Mouse (Mus musculus) hindbrain, postnatal 0 days (tissue): ENCODE measurements at regions not wholly inside any gene's neighbourhood (a gene's known extent, or its start where the extent isn't known, plus 50 kb on each side); places are given as distances from the start of the nearest gene placed in this dataset.
A peak's percentile ranks its signal among the peaks of the same experiment; 100 is the strongest.

ENCODE experiments used
- ATAC-seq: fragments of 200-750 bp; cut with Nextera tagmentation; 2 replicates; pipeline ENCODE4 v1.8.0; 2017; ENCODE audit warnings: mild to moderate bottlenecking, moderate TSS enrichment, moderate library complexity
- DNase-seq: peaks from one replicate; pipeline ENCODE4 v3.0.0-alpha.2; 2015; ENCODE audit warnings: low spot score
- H3K27ac ChIP-seq: fragments of 300-500 bp; sonication (generic); 2 replicates; pipeline ENCODE4 v1.5.1; 2014; ENCODE audit warnings: mild to moderate bottlenecking
- H3K27me3 ChIP-seq: fragments of 300-500 bp; sonication (generic); 2 replicates; pipeline ENCODE4 v1.6.1; 2014; ENCODE audit warnings: low read length, mixed read lengths; ENCODE audit not compliant: insufficient read depth
- H3K36me3 ChIP-seq: fragments of 300-500 bp; sonication (generic); 2 replicates; pipeline ENCODE4 v1.6.1; 2014; ENCODE audit warnings: low read length, mixed read lengths; ENCODE audit not compliant: insufficient read depth
- H3K4me1 ChIP-seq: fragments of 300-500 bp; sonication (generic); 2 replicates; pipeline ENCODE4 v1.6.1; 2014; ENCODE audit warnings: antibody characterized with exemption, low read length, mixed read lengths; ENCODE audit not compliant: insufficient read depth
- H3K4me2 ChIP-seq: fragments of 300-500 bp; sonication (generic); 2 replicates; pipeline ENCODE4 v1.6.1; 2014; ENCODE audit warnings: low read depth, mild to moderate bottlenecking, low read length, moderate library complexity, mixed read lengths
- H3K4me3 ChIP-seq: fragments of 300-500 bp; sonication (generic); 2 replicates; pipeline ENCODE4 v1.5.1; 2014; ENCODE audit warnings: low read length
- H3K9ac ChIP-seq: fragments of 300-500 bp; sonication (generic); replicated peaks from 2 replicates; pipeline ENCODE4 v1.6.1; 2014; ENCODE audit warnings: mild to moderate bottlenecking, low read length, moderate library complexity, mixed read lengths
- H3K9me3 ChIP-seq: fragments of 300-500 bp; sonication (generic); 2 replicates; pipeline ENCODE4 v1.6.1; 2016; ENCODE audit warnings: low read length, mixed read lengths
- CTCF ChIP-seq: IDR thresholded peaks from 2 replicates; pipeline ENCODE4 v1.5.1; 2016; ENCODE audit warnings: antibody characterized with exemption, control low read depth, low read depth
- WGBS: fragments of 180-500 bp; shearing (Covaris S2); extraction: QIAGEN DNeasy Blood & Tissue Kit; methylation state at CpG from one replicate; pipeline ENCODE4 v1.1.7; 2014; 5-methylcytosine and 5-hydroxymethylcytosine counted together

- no peak for TF ChIP-seq CTCF
- 94% methylated on average over 4 of the region's 4 CpGs for WGBS
- no peak overlapping the region for H3K27ac ChIP-seq
- ATAC-seq (no peak), DNase-seq (no peak)
- no peak overlapping the region for H3K9ac ChIP-seq
- H3K4me3 ChIP-seq: no peak overlapping the region
- H3K36me3 ChIP-seq: no peaks in the 10 kb centered on the region
- H3K4me1 ChIP-seq: no peaks in the 10 kb centered on the region
- H3K27me3 ChIP-seq: no peaks in the 10 kb centered on the region
- H3K4me2 ChIP-seq: no peak overlapping the region
- H3K9me3 ChIP-seq: no peaks in the 10 kb centered on the region
Observed at GRCm38 (mm10) chr2:117913846-117914245, 197.8 kb upstream of the Thbs1 start.

GRCm38 (mm10) chr2:117915821-117916220 lies 195.9 kb upstream of the Thbs1 start:
- no peak for TF ChIP-seq CTCF
- Histone ChIP-seq H3K4me3 (no peak overlapping the region), H3K9ac (no peak overlapping the region), H3K4me2 (no peak overlapping the region), H3K9me3 (no peaks in the 10 kb centered on the region), H3K27ac (no peak overlapping the region), H3K4me1 (no peaks in the 10 kb centered on the region), H3K27me3 (no peaks in the 10 kb centered on the region), H3K36me3 (no peaks in the 10 kb centered on the region)
- 93% methylated on average over 2 of the region's 2 CpGs for WGBS
- no peak for DNase-seq
- no peak for ATAC-seq

GRCm38 (mm10) chr2:117917181-117917580 lies 194.5 kb upstream of the Thbs1 start:
- no peak overlapping the region for H3K4me2 ChIP-seq
- 86% methylated on average over 3 of the region's 3 CpGs for WGBS
- H3K27ac ChIP-seq: no peak overlapping the region
- no peak for TF ChIP-seq CTCF
- H3K27me3 ChIP-seq: no peaks in the 10 kb centered on the region
- H3K36me3 ChIP-seq: no peaks in the 10 kb centered on the region
- no peaks in the 10 kb centered on the region for H3K9me3 ChIP-seq
- no peak for DNase-seq
- no peak overlapping the region for H3K9ac ChIP-seq
- no peak overlapping the region for H3K4me3 ChIP-seq
- ATAC-seq: no peak
- no peaks in the 10 kb centered on the region for H3K4me1 ChIP-seq

GRCm38 (mm10) chr2:117924877-117925276 lies 186.8 kb upstream of the Thbs1 start:
- no peaks in the 10 kb centered on the region for H3K36me3 ChIP-seq
- no peak for DNase-seq
- H3K4me2 ChIP-seq: no peak overlapping the region
- no peak overlapping the region for H3K4me3 ChIP-seq
- TF ChIP-seq CTCF: no peak
- no peak overlapping the region for H3K9ac ChIP-seq
- H3K4me1 ChIP-seq: no peaks in the 10 kb centered on the region
- no peaks in the 10 kb centered on the region for H3K27me3 ChIP-seq
- no peak overlapping the region for H3K27ac ChIP-seq
- 22% methylated on average over 5 of the region's 5 CpGs for WGBS
- H3K9me3 ChIP-seq: no peaks in the 10 kb centered on the region
- ATAC-seq: no peak

- no peak for TF ChIP-seq CTCF
Observed at GRCm38 (mm10) chr2:117925412-117925811, 186.3 kb upstream of the Thbs1 start.

GRCm38 (mm10) chr2:117928062-117928461 lies 183.6 kb upstream of the Thbs1 start:
- Histone ChIP-seq H3K9me3 (no peaks in the 10 kb centered on the region), H3K27me3 (no peaks in the 10 kb centered on the region), H3K4me3 (no peak overlapping the region), H3K9ac (no peak overlapping the region), H3K4me2 (no peak overlapping the region), H3K27ac (no peak overlapping the region), H3K36me3 (no peaks in the 10 kb centered on the region), H3K4me1 (no peaks in the 10 kb centered on the region)
- no peak for TF ChIP-seq CTCF
- 44% methylated on average over 6 of the region's 6 CpGs for whole genome bisulfite sequencing
- no peak for ATAC-seq
- DNase-seq: peak; percentile 27

More at GRCm38 (mm10) chr2:117925412-117925811, 186.3 kb upstream of the Thbs1 start:
- Histone ChIP-seq H3K27ac (no peak overlapping the region), H3K9ac (no peak overlapping the region), H3K36me3 (no peaks in the 10 kb centered on the region), H3K4me2 (no peak overlapping the region), H3K9me3 (no peaks in the 10 kb centered on the region), H3K27me3 (no peaks in the 10 kb centered on the region), H3K4me3 (no peak overlapping the region), H3K4me1 (no peaks in the 10 kb centered on the region)
- DNase-seq: no peak
- no peak for ATAC-seq
- WGBS: 93% methylated on average over 5 of the region's 5 CpGs

- H3K4me1 ChIP-seq: no peaks in the 10 kb centered on the region
- no peak for ATAC-seq
- no peaks in the 10 kb centered on the region for H3K9me3 ChIP-seq
- TF ChIP-seq CTCF: no peak
- WGBS: 82% methylated on average over 1 of the region's 1 CpGs
- no peak overlapping the region for H3K27ac ChIP-seq
- no peak for DNase-seq
- no peaks in the 10 kb centered on the region for H3K36me3 ChIP-seq
- H3K27me3 ChIP-seq: no peaks in the 10 kb centered on the region
- H3K4me2 ChIP-seq: no peak overlapping the region
- no peak overlapping the region for H3K4me3 ChIP-seq
- H3K9ac ChIP-seq: no peak overlapping the region
Observed at GRCm38 (mm10) chr2:117929586-117929985, 182.1 kb upstream of the Thbs1 start.
